Mouse (Mus musculus) lung, postnatal 0 days (tissue): Measurements from ENCODE around the gene Cnih3. TPM values are rescaled to one million over a fixed set of nuclear protein-coding genes. Genes with fewer than 3 reads are reported as not detected.

Experiments used
- ATAC-seq: fragments of 200-750 bp; cut with Nextera tagmentation; 2 replicates; pipeline ENCODE4 v1.8.0; 2017; ENCODE audit warnings: moderate library complexity
- DNase-seq: peaks from one replicate; pipeline ENCODE4 v3.0.0-alpha.2; 2016; ENCODE audit warnings: low spot score
- H3K27ac ChIP-seq: fragments of 300-500 bp; sonication (generic); 2 replicates; pipeline ENCODE4 v1.5.1; 2014; ENCODE audit warnings: antibody characterized with exemption, mild to moderate bottlenecking, low read length, mixed read lengths
- H3K27me3 ChIP-seq: fragments of 300-500 bp; sonication (generic); replicated peaks from 2 replicates; pipeline ENCODE4 v1.6.1; 2014; ENCODE audit warnings: low read length, mixed read lengths; ENCODE audit not compliant: insufficient read depth
- H3K36me3 ChIP-seq: fragments of 300-500 bp; sonication (generic); 2 replicates; pipeline ENCODE4 v1.6.1; 2014; ENCODE audit warnings: low read length, mixed read lengths; ENCODE audit not compliant: insufficient read depth
- H3K4me1 ChIP-seq: fragments of 300-500 bp; sonication (generic); 2 replicates; pipeline ENCODE4 v1.6.1; 2014; ENCODE audit warnings: antibody characterized with exemption, low read depth, low read length, mixed read lengths; ENCODE audit not compliant: insufficient read depth
- H3K4me2 ChIP-seq: fragments of 300-500 bp; sonication (generic); replicated peaks from 2 replicates; pipeline ENCODE4 v1.6.1; 2014; ENCODE audit warnings: low read depth, mild to moderate bottlenecking, low read length, moderate library complexity, mixed read lengths
- H3K4me3 ChIP-seq: fragments of 300-500 bp; sonication (generic); 2 replicates; pipeline ENCODE4 v1.5.1; 2014; ENCODE audit warnings: low read depth, low read length
- H3K9ac ChIP-seq: fragments of 300-500 bp; sonication (generic); replicated peaks from 2 replicates; pipeline ENCODE4 v1.6.1; 2014; ENCODE audit warnings: low read depth, mild to moderate bottlenecking
- H3K9me3 ChIP-seq: fragments of 300-500 bp; sonication (generic); 2 replicates; pipeline ENCODE4 v1.6.1; 2016; ENCODE audit warnings: low read length, mixed read lengths
- CTCF ChIP-seq: IDR thresholded peaks from 2 replicates; pipeline ENCODE4 v1.5.1; 2016; ENCODE audit warnings: antibody characterized with exemption, mild to moderate bottlenecking
- EP300 ChIP-seq: IDR thresholded peaks from 2 replicates; pipeline ENCODE4 v1.6.1; 2016; ENCODE audit warnings: antibody characterized with exemption, mild to moderate bottlenecking, control low read depth
- WGBS: fragments of 180-500 bp; shearing (Covaris S2); extraction: QIAGEN DNeasy Blood & Tissue Kit; methylation state at CpG from one replicate; pipeline ENCODE4 v1.1.7; 2014; 5-methylcytosine and 5-hydroxymethylcytosine counted together
- polyA plus RNA-seq: library from polyadenylated mRNA; unstranded; fragments of >200 nt; fragmentation: Nextera tagmentation; extraction: Ambion mirVana; gene quantifications from 2 replicates; pipeline ENCODE4 v1.2.1, GENCODE M21; 2015

The Cnih3 gene
- polyA plus RNA-seq, 1 experiment from 2014 or later = 0.30 TPM

- 75% methylated on average over 10 of the region's 10 CpGs for WGBS
- no peak for TF ChIP-seq EP300
- TF ChIP-seq CTCF = no peak
- Histone ChIP-seq H3K9me3 (no peaks in the 10 kb centered on the region), H3K4me1 (peaks cover 5% of the 10 kb centered on the region; the same call in 1 of the 2 replicates), H3K4me2 (no peak overlapping the region), H3K9ac (no peak overlapping the region), H3K27me3 (no peaks in the 10 kb centered on the region), H3K27ac (no peak overlapping the region), H3K36me3 (no peaks in the 10 kb centered on the region), H3K4me3 (no peak overlapping the region)
- DNase-seq (no peak), ATAC-seq (peak; percentile 25; the same call in 1 of the 2 replicates)
Measured at GRCm38 (mm10) chr1:181327636-181328420, 24.6 kb upstream of the Cnih3 start.

- ATAC-seq (no peak), DNase-seq (no peak)
- no peak overlapping the region for H3K27ac ChIP-seq
- no peaks in the 10 kb centered on the region for H3K9me3 ChIP-seq
- no peak overlapping the region for H3K4me2 ChIP-seq
- 60% methylated on average over 3 of the region's 3 CpGs for WGBS
- peaks cover 5% of the 10 kb centered on the region; the same call in 1 of the 2 replicates for H3K4me1 ChIP-seq
- no peaks in the 10 kb centered on the region for H3K27me3 ChIP-seq
- H3K9ac ChIP-seq = no peak overlapping the region
- H3K4me3 ChIP-seq = no peak overlapping the region
- no peaks in the 10 kb centered on the region for H3K36me3 ChIP-seq
- no peak for TF ChIP-seq CTCF
Measured at GRCm38 (mm10) chr1:181329110-181329509, 23.3 kb upstream of the Cnih3 start.

- DNase-seq = peak; percentile 74
- no peak overlapping the region for H3K9ac ChIP-seq
- peaks cover 5% of the 10 kb centered on the region; the same call in 1 of the 2 replicates for H3K4me1 ChIP-seq
- H3K27me3 ChIP-seq = no peaks in the 10 kb centered on the region
- WGBS = 32% methylated on average over 2 of the region's 2 CpGs
- H3K4me2 ChIP-seq = no peak overlapping the region
- no peak overlapping the region for H3K4me3 ChIP-seq
- TF ChIP-seq CTCF (no peak), EP300 (no peak)
- no peaks in the 10 kb centered on the region for H3K9me3 ChIP-seq
- no peak overlapping the region for H3K27ac ChIP-seq
- ATAC-seq = peak; percentile 82
- H3K36me3 ChIP-seq = no peaks in the 10 kb centered on the region
Measured at GRCm38 (mm10) chr1:181332597-181332996, 19.8 kb upstream of the Cnih3 start.

DNA sequence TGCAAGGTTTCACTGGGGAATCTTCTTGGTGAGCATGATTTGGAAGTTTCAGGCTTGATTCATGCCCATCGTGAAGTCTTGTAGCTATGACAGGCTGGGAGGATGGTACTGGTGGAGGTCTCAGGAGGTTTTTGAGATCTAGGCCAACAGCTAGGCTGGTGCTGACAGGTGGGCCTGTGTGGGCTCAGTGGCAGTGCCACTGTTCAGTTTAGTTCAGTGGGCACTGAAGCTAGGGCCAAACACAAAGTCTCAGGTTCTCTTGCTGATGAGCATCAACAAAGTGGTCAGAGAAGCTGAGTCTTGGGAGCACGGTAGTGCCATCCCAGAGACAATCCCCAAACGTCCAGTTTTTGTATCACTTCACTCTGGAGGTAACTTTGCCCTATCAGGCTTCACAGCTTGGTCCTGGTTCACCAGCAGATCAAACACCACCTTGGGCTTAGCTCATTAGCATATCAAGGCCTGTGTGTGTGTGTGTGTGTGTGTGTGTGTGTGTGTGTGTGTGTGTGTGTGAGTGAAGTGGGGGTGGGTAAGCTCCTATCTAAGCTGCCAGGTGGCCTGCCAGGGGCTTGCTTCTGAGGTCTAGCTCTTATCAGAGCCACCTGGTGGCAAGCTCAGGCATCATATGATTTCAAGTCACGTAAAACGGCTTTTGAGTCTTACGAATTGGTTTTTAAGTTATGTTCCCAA is 18.0 kb upstream of the Cnih3 start:
- H3K4me1 ChIP-seq = peaks cover 5% of the 10 kb centered on the region; the same call in 1 of the 2 replicates
- no peak overlapping the region for H3K9ac ChIP-seq
- ATAC-seq (no peak), DNase-seq (no peak)
- H3K27me3 ChIP-seq = no peaks in the 10 kb centered on the region
- H3K4me3 ChIP-seq = no peak overlapping the region
- H3K36me3 ChIP-seq = no peaks in the 10 kb centered on the region
- no peak overlapping the region for H3K4me2 ChIP-seq
- H3K9me3 ChIP-seq = no peaks in the 10 kb centered on the region
- 82% methylated on average over 6 of the region's 6 CpGs for WGBS
- TF ChIP-seq CTCF (no peak), EP300 (no peak)
- no peak overlapping the region for H3K27ac ChIP-seq

- DNase-seq = no peak
- Histone ChIP-seq H3K9ac (no peak overlapping the region), H3K27me3 (no peaks in the 10 kb centered on the region), H3K4me2 (no peak overlapping the region), H3K27ac (no peak overlapping the region), H3K4me3 (no peak overlapping the region), H3K36me3 (no peaks in the 10 kb centered on the region), H3K4me1 (peaks cover 5% of the 10 kb centered on the region; the same call in 1 of the 2 replicates), H3K9me3 (no peaks in the 10 kb centered on the region)
- TF ChIP-seq CTCF = no peak
- ATAC-seq = no peak
- 81% methylated on average over 5 of the region's 5 CpGs for WGBS
Measured at GRCm38 (mm10) chr1:181335019-181335365, 17.4 kb upstream of the Cnih3 start.

- no peak for ATAC-seq
- Histone ChIP-seq H3K36me3 (no peaks in the 10 kb centered on the region), H3K27ac (no peak overlapping the region), H3K9ac (no peak overlapping the region), H3K9me3 (no peaks in the 10 kb centered on the region), H3K4me2 (no peak overlapping the region), H3K4me1 (peaks cover 5% of the 10 kb centered on the region; the same call in 1 of the 2 replicates), H3K27me3 (no peaks in the 10 kb centered on the region), H3K4me3 (no peak overlapping the region)
- no peak for DNase-seq
- 87% methylated on average over 4 of the region's 4 CpGs for WGBS
- TF ChIP-seq CTCF (no peak), EP300 (no peak)
Measured at GRCm38 (mm10) chr1:181335388-181335787, 17.0 kb upstream of the Cnih3 start.
